Mouse (Mus musculus): ENCODE results near the gene Akap8. TPM values are rescaled to one million over a fixed set of nuclear protein-coding genes. Genes with fewer than 3 reads are reported as not detected.

Akap8 gene
- polyA plus RNA-seq, 1 experiment from 2014 or later = 152 TPM

- no peaks in the 10 kb centered on the region for H3K27me3 ChIP-seq (replicated peaks; ENCODE audit: low read depth, poor library complexity, severe bottlenecking)
- peaks cover 81% of the 10 kb centered on the region for H3K36me3 ChIP-seq (replicated peaks)
- no peaks in the 10 kb centered on the region for H3K4me1 ChIP-seq
- H3K9me3 ChIP-seq = no peaks in the 10 kb centered on the region
- no peak for DNase-seq (ENCODE audit: low spot score)
- H3K27ac ChIP-seq (replicated peaks) = no peak overlapping the region
- no peak overlapping the region for H3K4me3 ChIP-seq
- 71% methylated on average over 1 of the region's 1 CpGs for WGBS
Observed at GRCm38 (mm10) chr17:32340110-32340509, 19.1 kb upstream of the Akap8 start.

- WGBS = 81% methylated on average over 2 of the region's 2 CpGs
- no peak overlapping the region for H3K4me3 ChIP-seq
- no peaks in the 10 kb centered on the region for H3K27me3 ChIP-seq (replicated peaks; ENCODE audit: low read depth, poor library complexity, severe bottlenecking)
- DNase-seq (ENCODE audit: low spot score) = no peak
- peaks cover 88% of the 10 kb centered on the region for H3K36me3 ChIP-seq (replicated peaks)
- H3K4me1 ChIP-seq = no peaks in the 10 kb centered on the region
- H3K27ac ChIP-seq (replicated peaks) = no peak overlapping the region
- no peaks in the 10 kb centered on the region for H3K9me3 ChIP-seq
Observed at GRCm38 (mm10) chr17:32335869-32336268, 14.8 kb upstream of the Akap8 start.

GRCm38 (mm10) chr17:32334921-32335320 lies 13.9 kb upstream of the Akap8 start:
- Histone ChIP-seq H3K27ac (replicated peaks) (no peak overlapping the region), H3K36me3 (replicated peaks) (peaks cover 92% of the 10 kb centered on the region), H3K4me1 (no peaks in the 10 kb centered on the region), H3K4me3 (no peak overlapping the region), H3K27me3 (replicated peaks; ENCODE audit: low read depth, poor library complexity, severe bottlenecking) (no peaks in the 10 kb centered on the region), H3K9me3 (no peaks in the 10 kb centered on the region)
- WGBS = 93% methylated on average over 12 of the region's 12 CpGs
- no peak for DNase-seq (ENCODE audit: low spot score)

GRCm38 (mm10) chr17:32333675-32334303 lies 12.8 kb upstream of the Akap8 start:
- H3K27me3 ChIP-seq (replicated peaks; ENCODE audit: low read depth, poor library complexity, severe bottlenecking) = no peaks in the 10 kb centered on the region
- DNase-seq (ENCODE audit: low spot score) = no peak
- WGBS = 90% methylated on average over 31 of the region's 31 CpGs
- no peaks in the 10 kb centered on the region for H3K9me3 ChIP-seq
- no peak overlapping the region for H3K27ac ChIP-seq (replicated peaks)
- H3K4me1 ChIP-seq = no peaks in the 10 kb centered on the region
- 0 out of 2 replicates have a peak overlapping the region, but pooled peaks have one; percentile 13 for H3K4me3 ChIP-seq
- peaks cover 96% of the 10 kb centered on the region for H3K36me3 ChIP-seq (replicated peaks)

- Histone ChIP-seq H3K9me3 (no peaks in the 10 kb centered on the region), H3K4me1 (peaks cover 4% of the 10 kb centered on the region), H3K27me3 (replicated peaks; ENCODE audit: low read depth, poor library complexity, severe bottlenecking) (no peaks in the 10 kb centered on the region), H3K36me3 (replicated peaks) (peaks cover 99% of the 10 kb centered on the region), H3K27ac (replicated peaks) (no peak overlapping the region), H3K4me3 (no peak overlapping the region)
- no peak for DNase-seq (ENCODE audit: low spot score)
Observed at GRCm38 (mm10) chr17:32327501-32327900, 6.5 kb upstream of the Akap8 start.

GRCm38 (mm10) chr17:32322809-32323208 lies 1.8 kb upstream of the Akap8 start:
- DNase-seq (ENCODE audit: low spot score) = no peak
- WGBS = 94% methylated on average over 1 of the region's 1 CpGs
- Histone ChIP-seq H3K4me1 (peaks cover 21% of the 10 kb centered on the region), H3K9me3 (no peaks in the 10 kb centered on the region), H3K27ac (replicated peaks) (no peak overlapping the region), H3K36me3 (replicated peaks) (peaks cover 62% of the 10 kb centered on the region), H3K27me3 (replicated peaks; ENCODE audit: low read depth, poor library complexity, severe bottlenecking) (no peaks in the 10 kb centered on the region), H3K4me3 (peak overlapping the region; percentile 89; the same call in 1 of the 2 replicates)

GRCm38 (mm10) chr17:32321836-32322235 lies 798 bp upstream of the Akap8 start:
- Histone ChIP-seq H3K36me3 (replicated peaks) (peaks cover 62% of the 10 kb centered on the region), H3K9me3 (no peaks in the 10 kb centered on the region), H3K4me1 (peaks cover 21% of the 10 kb centered on the region), H3K4me3 (peak overlapping the region; percentile 89), H3K27me3 (replicated peaks; ENCODE audit: low read depth, poor library complexity, severe bottlenecking) (no peaks in the 10 kb centered on the region), H3K27ac (replicated peaks) (peak overlapping the region; percentile 96)
- 27% methylated on average over 6 of the region's 6 CpGs for WGBS
- DNase-seq (ENCODE audit: low spot score) = no peak

- WGBS = 0% methylated on average over 23 of the region's 23 CpGs
Observed at GRCm38 (mm10) chr17:32321390-32321734, 324 bp upstream of the Akap8 start.

GRCm38 (mm10) chr17:32319950-32320349 lies 1.1 kb downstream of the Akap8 start:
- no peaks in the 10 kb centered on the region for H3K9me3 ChIP-seq
- peak overlapping the region; percentile 89 for H3K4me3 ChIP-seq
- DNase-seq (ENCODE audit: low spot score) = no peak
- H3K36me3 ChIP-seq (replicated peaks) = peaks cover 62% of the 10 kb centered on the region
- H3K27me3 ChIP-seq (replicated peaks; ENCODE audit: low read depth, poor library complexity, severe bottlenecking) = no peaks in the 10 kb centered on the region
- peak overlapping the region; percentile 96 for H3K27ac ChIP-seq (replicated peaks)
- H3K4me1 ChIP-seq = peaks cover 21% of the 10 kb centered on the region
- WGBS = under 1% methylated on average over 7 of the region's 7 CpGs

More at GRCm38 (mm10) chr17:32321390-32321734, 324 bp upstream of the Akap8 start:
- peaks cover 21% of the 10 kb centered on the region for H3K4me1 ChIP-seq
- no peaks in the 10 kb centered on the region for H3K27me3 ChIP-seq (replicated peaks; ENCODE audit: low read depth, poor library complexity, severe bottlenecking)
- no peak for DNase-seq (ENCODE audit: low spot score)
- H3K27ac ChIP-seq (replicated peaks) = peak overlapping the region; percentile 96
- H3K36me3 ChIP-seq (replicated peaks) = peaks cover 62% of the 10 kb centered on the region
- H3K4me3 ChIP-seq = peak overlapping the region; percentile 89
- H3K9me3 ChIP-seq = no peaks in the 10 kb centered on the region

GRCm38 (mm10) chr17:32317708-32318107 lies 3.3 kb downstream of the Akap8 start:
- no peak overlapping the region for H3K4me3 ChIP-seq
- H3K27ac ChIP-seq (replicated peaks) = no peak overlapping the region
- H3K9me3 ChIP-seq = no peaks in the 10 kb centered on the region
- H3K4me1 ChIP-seq = peaks cover 20% of the 10 kb centered on the region
- no peak for DNase-seq (ENCODE audit: low spot score)
- H3K36me3 ChIP-seq (replicated peaks) = peaks cover 62% of the 10 kb centered on the region
- H3K27me3 ChIP-seq (replicated peaks; ENCODE audit: low read depth, poor library complexity, severe bottlenecking) = no peaks in the 10 kb centered on the region
- WGBS = 93% methylated on average over 3 of the region's 3 CpGs

- 93% methylated on average over 8 of the region's 8 CpGs for WGBS
- peaks cover 67% of the 10 kb centered on the region for H3K36me3 ChIP-seq (replicated peaks)
Observed at GRCm38 (mm10) chr17:32317032-32317431, 4.0 kb downstream of the Akap8 start.

GRCm38 (mm10) chr17:32315560-32315959 lies 5.5 kb downstream of the Akap8 start:
- DNase-seq (ENCODE audit: low spot score) = no peak

More at GRCm38 (mm10) chr17:32317032-32317431, 4.0 kb downstream of the Akap8 start:
- no peak overlapping the region for H3K27ac ChIP-seq (replicated peaks)
- no peaks in the 10 kb centered on the region for H3K27me3 ChIP-seq (replicated peaks; ENCODE audit: low read depth, poor library complexity, severe bottlenecking)
- no peaks in the 10 kb centered on the region for H3K9me3 ChIP-seq
- no peak overlapping the region for H3K4me3 ChIP-seq
- DNase-seq (ENCODE audit: low spot score) = no peak
- peaks cover 13% of the 10 kb centered on the region for H3K4me1 ChIP-seq

GRCm38 (mm10) chr17:32313892-32314291 lies 7.1 kb downstream of the Akap8 start:
- Histone ChIP-seq H3K9me3 (no peaks in the 10 kb centered on the region), H3K27me3 (replicated peaks; ENCODE audit: low read depth, poor library complexity, severe bottlenecking) (no peaks in the 10 kb centered on the region), H3K4me3 (no peak overlapping the region), H3K4me1 (peaks cover under 1% of the 10 kb centered on the region; the same call in 1 of the 2 replicates), H3K36me3 (replicated peaks) (peaks cover 98% of the 10 kb centered on the region), H3K27ac (replicated peaks) (no peak overlapping the region)
- no peak for DNase-seq (ENCODE audit: low spot score)
- 85% methylated on average over 5 of the region's 5 CpGs for WGBS

More at GRCm38 (mm10) chr17:32315560-32315959, 5.5 kb downstream of the Akap8 start:
- Histone ChIP-seq H3K4me3 (no peak overlapping the region), H3K9me3 (no peaks in the 10 kb centered on the region), H3K36me3 (replicated peaks) (peaks cover 81% of the 10 kb centered on the region), H3K27ac (replicated peaks) (no peak overlapping the region), H3K27me3 (replicated peaks; ENCODE audit: low read depth, poor library complexity, severe bottlenecking) (no peaks in the 10 kb centered on the region), H3K4me1 (peaks cover 10% of the 10 kb centered on the region)
- WGBS = 95% methylated on average over 5 of the region's 5 CpGs

Measured in embryonic facial prominence, embryonic 10.5 days (tissue).